Mouse (Mus musculus): ENCODE measurements around the gene Nfix. TPM values are rescaled to one million over a fixed set of nuclear protein-coding genes. Genes with fewer than 3 reads are reported as not detected.

The Nfix gene
- polyA plus RNA-seq, 1 experiment from 2014 or later: 145 TPM

GRCm38 (mm10) chr8:84790537-84790936 lies 9.6 kb downstream of the Nfix start:
- 65% methylated on average over 2 of the region's 2 CpGs for WGBS
- Histone ChIP-seq H3K36me3 (ENCODE audit: poor library complexity, severe bottlenecking) (peaks cover 3% of the 10 kb centered on the region; the same call in 1 of the 2 replicates), H3K4me2 (peak overlapping the region; percentile 44), H3K27me3 (peaks cover 79% of the 10 kb centered on the region), H3K4me3 (0 out of 2 replicates have a peak overlapping the region, but pooled peaks have one; percentile 9), H3K9me3 (replicated peaks) (no peaks in the 10 kb centered on the region), H3K4me1 (peaks cover 93% of the 10 kb centered on the region), H3K27ac (peak overlapping the region; percentile 83), H3K9ac (peak overlapping the region; percentile 57)
- no peak for ATAC-seq

- H3K27me3 ChIP-seq: peaks cover 81% of the 10 kb centered on the region
These were observed 10.2 kb downstream of the Nfix start for GRCm38 (mm10) chr8:84789855-84790486.

DNA sequence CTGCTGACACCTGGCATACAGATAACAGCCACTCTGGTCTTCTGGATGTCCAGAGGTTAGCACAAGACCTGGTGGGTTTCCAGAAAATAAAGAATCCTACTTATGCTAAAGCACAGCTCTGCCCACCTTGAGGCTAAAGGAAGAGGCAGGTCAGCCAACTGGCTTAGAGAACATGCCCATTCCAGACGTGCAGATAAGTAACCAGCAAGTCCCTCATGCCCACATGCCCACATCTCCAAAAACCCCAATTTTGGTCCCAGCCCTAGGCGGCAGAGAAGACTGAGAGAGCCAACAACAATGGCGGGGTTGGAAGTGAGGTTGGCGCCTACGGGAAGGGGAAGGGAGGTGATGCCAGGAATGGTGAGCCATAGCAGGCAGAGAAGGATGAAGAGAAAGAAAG lies 10.8 kb downstream of the Nfix start:
- Histone ChIP-seq H3K4me2 (peak overlapping the region; percentile 44), H3K4me3 (peak overlapping the region; percentile 3), H3K9ac (peak overlapping the region; percentile 50), H3K36me3 (ENCODE audit: poor library complexity, severe bottlenecking) (peaks cover 3% of the 10 kb centered on the region; the same call in 1 of the 2 replicates), H3K4me1 (peaks cover 92% of the 10 kb centered on the region), H3K9me3 (replicated peaks) (no peaks in the 10 kb centered on the region), H3K27me3 (peaks cover 87% of the 10 kb centered on the region), H3K27ac (peak overlapping the region; percentile 83)
- no peak for ATAC-seq
- WGBS: 36% methylated on average over 5 of the region's 5 CpGs

More at GRCm38 (mm10) chr8:84789855-84790486, 10.2 kb downstream of the Nfix start:
- H3K4me3 ChIP-seq: peak overlapping the region; percentile 9; the same call in 1 of the 2 replicates
- peak; percentile 5; the same call in 1 of the 2 replicates for ATAC-seq
- H3K9me3 ChIP-seq (replicated peaks): no peaks in the 10 kb centered on the region
- H3K36me3 ChIP-seq (ENCODE audit: poor library complexity, severe bottlenecking): peaks cover 3% of the 10 kb centered on the region; the same call in 1 of the 2 replicates
- H3K4me2 ChIP-seq: peak overlapping the region; percentile 44
- peak overlapping the region; percentile 57 for H3K9ac ChIP-seq
- WGBS: 60% methylated on average over 7 of the region's 9 CpGs
- peaks cover 92% of the 10 kb centered on the region for H3K4me1 ChIP-seq
- H3K27ac ChIP-seq: peak overlapping the region; percentile 83

DNA sequence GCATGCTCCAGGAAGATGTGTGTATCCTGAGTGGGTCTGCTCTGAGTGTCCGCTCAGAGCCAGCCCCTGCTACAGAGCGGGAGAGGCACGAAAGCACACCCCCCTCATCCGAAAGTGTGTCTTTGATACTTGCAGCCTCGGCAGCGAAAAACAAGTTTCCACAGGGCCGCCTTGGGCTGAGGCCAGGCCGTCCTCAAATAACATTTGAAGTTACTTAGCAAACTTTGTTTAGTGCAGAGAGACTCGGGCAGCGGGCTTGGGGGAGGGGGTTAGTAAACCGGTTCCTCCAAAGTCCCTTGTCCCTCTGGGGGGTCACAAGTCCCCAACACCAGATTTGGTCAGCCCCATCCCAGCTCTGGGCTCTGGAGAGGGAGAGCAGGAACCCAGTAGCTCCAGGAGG lies 11.2 kb downstream of the Nfix start:
- ATAC-seq: no peak
- H3K4me3 ChIP-seq: peak overlapping the region; percentile 3
- peaks cover 89% of the 10 kb centered on the region for H3K27me3 ChIP-seq
- peak overlapping the region; percentile 50 for H3K9ac ChIP-seq
- peaks cover 91% of the 10 kb centered on the region for H3K4me1 ChIP-seq
- H3K36me3 ChIP-seq (ENCODE audit: poor library complexity, severe bottlenecking): peaks cover 3% of the 10 kb centered on the region; the same call in 1 of the 2 replicates
- no peaks in the 10 kb centered on the region for H3K9me3 ChIP-seq (replicated peaks)
- H3K27ac ChIP-seq: peak overlapping the region; percentile 83
- H3K4me2 ChIP-seq: peak overlapping the region; percentile 44
- WGBS: 12% methylated on average over 11 of the region's 11 CpGs

DNA sequence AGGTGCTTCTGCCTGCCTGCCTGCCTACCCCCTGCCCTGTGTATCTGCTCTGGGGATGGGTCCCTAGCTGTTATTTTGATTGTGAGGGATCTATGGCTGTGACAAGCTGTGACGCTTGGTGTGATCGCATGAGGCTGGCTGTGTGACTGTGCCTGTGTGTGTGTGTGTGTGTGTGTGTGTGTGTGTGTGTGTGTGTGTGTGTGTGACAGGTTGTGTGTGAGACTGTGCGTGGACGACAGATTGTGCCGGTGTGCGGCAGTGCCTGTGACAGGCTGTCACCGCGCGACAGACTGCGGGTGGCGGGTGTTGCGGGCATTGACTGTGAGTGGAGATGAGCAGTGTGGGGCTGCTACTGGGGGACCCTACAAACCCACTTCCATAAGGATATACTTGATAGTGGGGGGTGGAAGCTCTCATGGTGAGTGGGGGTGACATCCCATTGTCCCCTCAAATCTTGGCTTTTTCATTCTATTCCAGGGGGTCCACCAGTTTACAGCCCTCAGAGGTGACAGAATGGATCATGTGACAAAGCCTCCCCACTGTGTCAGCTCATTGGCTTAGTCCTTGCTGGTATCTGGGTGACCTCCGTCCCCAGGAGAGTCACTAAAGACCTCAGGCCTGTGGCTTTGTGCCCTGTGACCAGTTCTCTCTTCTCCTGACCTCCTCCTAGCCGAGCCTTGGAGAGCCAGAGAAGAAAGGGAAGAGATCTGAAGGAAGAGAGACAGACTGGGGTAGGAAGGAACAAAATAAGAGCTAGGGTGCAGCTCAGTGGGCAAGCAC lies 12.4 kb downstream of the Nfix start:
- 19% methylated on average over 13 of the region's 14 CpGs for WGBS
- no peaks in the 10 kb centered on the region for H3K9me3 ChIP-seq (replicated peaks)
- H3K4me3 ChIP-seq: no peak overlapping the region
- peak overlapping the region; percentile 97 for H3K27ac ChIP-seq
- peaks cover 88% of the 10 kb centered on the region for H3K27me3 ChIP-seq
- peak overlapping the region; percentile 58 for H3K4me2 ChIP-seq
- H3K36me3 ChIP-seq (ENCODE audit: poor library complexity, severe bottlenecking): peaks cover 3% of the 10 kb centered on the region; the same call in 1 of the 2 replicates
- peak overlapping the region; percentile 66 for H3K9ac ChIP-seq
- ATAC-seq: peak; percentile 54; the same call in 1 of the 2 replicates
- peaks cover 85% of the 10 kb centered on the region for H3K4me1 ChIP-seq

DNA sequence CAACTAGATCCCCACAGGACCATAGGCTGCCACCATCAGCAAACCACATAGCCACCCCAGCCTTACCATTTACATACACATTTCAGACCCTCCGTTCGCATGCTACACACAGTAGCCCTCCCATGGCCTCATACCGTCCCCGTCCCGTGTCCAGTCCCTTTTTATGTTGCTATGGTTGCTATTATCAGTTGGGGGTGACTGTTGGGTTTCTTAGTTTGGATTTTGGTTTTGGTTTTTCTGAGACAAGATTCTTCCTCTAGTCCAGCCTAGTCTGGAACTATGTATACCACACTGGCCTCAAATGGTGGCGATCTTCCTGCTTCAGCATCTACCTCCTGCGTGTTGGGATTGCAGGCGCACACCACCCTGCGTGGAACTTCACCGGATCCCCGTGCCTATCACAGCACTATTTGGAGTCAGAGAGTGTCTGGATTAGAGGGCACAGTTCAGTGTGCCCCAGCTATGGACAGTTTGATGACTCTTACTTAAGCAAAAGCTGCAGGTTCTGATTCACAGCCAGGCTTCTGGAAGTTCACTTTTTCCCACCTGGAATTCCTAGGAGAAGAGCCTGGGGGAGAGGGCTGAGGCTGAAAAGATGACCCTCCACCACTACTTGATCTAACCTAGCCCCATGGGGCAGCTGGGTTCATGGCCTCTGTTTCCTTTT lies 13.2 kb downstream of the Nfix start:
- H3K9ac ChIP-seq: peak overlapping the region; percentile 66
- ATAC-seq: no peak
- peaks cover 94% of the 10 kb centered on the region for H3K27me3 ChIP-seq
- WGBS: 19% methylated on average over 11 of the region's 11 CpGs
- H3K9me3 ChIP-seq (replicated peaks): no peaks in the 10 kb centered on the region
- H3K4me3 ChIP-seq: no peak overlapping the region; the same call in 1 of the 2 replicates
- peaks cover 3% of the 10 kb centered on the region; the same call in 1 of the 2 replicates for H3K36me3 ChIP-seq (ENCODE audit: poor library complexity, severe bottlenecking)
- H3K4me1 ChIP-seq: peaks cover 85% of the 10 kb centered on the region
- H3K4me2 ChIP-seq: peak overlapping the region; percentile 58
- H3K27ac ChIP-seq: peak overlapping the region; percentile 97

GRCm38 (mm10) chr8:84785756-84786677 lies 14.1 kb downstream of the Nfix start:
- Histone ChIP-seq H3K9ac (peak overlapping the region; percentile 66), H3K9me3 (replicated peaks) (no peaks in the 10 kb centered on the region), H3K4me2 (peak overlapping the region; percentile 58), H3K36me3 (ENCODE audit: poor library complexity, severe bottlenecking) (peaks cover 3% of the 10 kb centered on the region; the same call in 1 of the 2 replicates), H3K4me1 (peaks cover 91% of the 10 kb centered on the region), H3K4me3 (peak overlapping the region; percentile 30), H3K27me3 (peaks cover 99% of the 10 kb centered on the region), H3K27ac (peak overlapping the region; percentile 97)
- no peak for ATAC-seq
- 6% methylated on average over 38 of the region's 38 CpGs for WGBS

- Histone ChIP-seq H3K4me1 (peaks cover 91% of the 10 kb centered on the region), H3K4me3 (peak overlapping the region; percentile 30), H3K9ac (peak overlapping the region; percentile 66), H3K27me3 (peaks cover 99% of the 10 kb centered on the region), H3K9me3 (replicated peaks) (no peaks in the 10 kb centered on the region), H3K36me3 (ENCODE audit: poor library complexity, severe bottlenecking) (peaks cover 3% of the 10 kb centered on the region; the same call in 1 of the 2 replicates), H3K27ac (peak overlapping the region; percentile 97), H3K4me2 (peak overlapping the region; percentile 58)
- no peak for ATAC-seq
- 14% methylated on average over 11 of the region's 11 CpGs for WGBS
These were observed 14.7 kb downstream of the Nfix start for GRCm38 (mm10) chr8:84785506-84785755.

- H3K27me3 ChIP-seq: peaks cover 98% of the 10 kb centered on the region
- H3K9ac ChIP-seq: peak overlapping the region; percentile 66
- H3K36me3 ChIP-seq (ENCODE audit: poor library complexity, severe bottlenecking): peaks cover 3% of the 10 kb centered on the region; the same call in 1 of the 2 replicates
- H3K4me1 ChIP-seq: peaks cover 91% of the 10 kb centered on the region
- H3K27ac ChIP-seq: peak overlapping the region; percentile 97
- H3K4me2 ChIP-seq: peak overlapping the region; percentile 58
- ATAC-seq: no peak
- 3% methylated on average over 48 of the region's 48 CpGs for WGBS
- H3K9me3 ChIP-seq (replicated peaks): no peaks in the 10 kb centered on the region
- peak overlapping the region; percentile 30 for H3K4me3 ChIP-seq
These were observed 15.3 kb downstream of the Nfix start for GRCm38 (mm10) chr8:84784681-84785505.

GRCm38 (mm10) chr8:84783919-84784581 lies 16.1 kb downstream of the Nfix start:
- peak overlapping the region; percentile 58 for H3K4me2 ChIP-seq
- H3K4me1 ChIP-seq: peaks cover 91% of the 10 kb centered on the region
- peak overlapping the region; percentile 66 for H3K9ac ChIP-seq
- H3K9me3 ChIP-seq (replicated peaks): no peaks in the 10 kb centered on the region
- H3K27ac ChIP-seq: peak overlapping the region; percentile 97
- H3K4me3 ChIP-seq: peak overlapping the region; percentile 30
- ATAC-seq: no peak
- H3K36me3 ChIP-seq (ENCODE audit: poor library complexity, severe bottlenecking): peaks cover 3% of the 10 kb centered on the region; the same call in 1 of the 2 replicates
- whole genome bisulfite sequencing: 3% methylated on average over 33 of the region's 33 CpGs
- peaks cover 97% of the 10 kb centered on the region for H3K27me3 ChIP-seq
